Mouse (Mus musculus) MEL (cell line): ENCODE data around the gene Pusl1. TPM values are rescaled to one million over a fixed set of nuclear protein-coding genes. Genes with fewer than 3 reads are reported as not detected.

Experiments
- DNase-seq: peaks from one replicate; pipeline ENCODE4 v3.0.0; 2011; ENCODE audit warnings: low read depth, low spot score
- H3K27ac ChIP-seq: 2 replicates; pipeline ENCODE4 v1.5.1; 2012; ENCODE audit warnings: low read depth, mild to moderate bottlenecking, control low read depth, low read length, moderate library complexity; ENCODE audit not compliant: control insufficient read depth
- H3K27me3 ChIP-seq, 2 experiments: fragments of 150-350 bp in 1 of 2; sonication (generic) in 1 of 2; 2 replicates each; pipeline ENCODE4 v1.6.1; 2012; ENCODE audit warnings: low read length in 2 of 2, mild to moderate bottlenecking in 2 of 2, improper control_type of control experiment in 1 of 2, moderate library complexity in 1 of 2; ENCODE audit not compliant: insufficient read depth in 2 of 2, control insufficient read depth in 1 of 2
- H3K36me3 ChIP-seq, 2 experiments: 2 replicates each; pipeline ENCODE4 v1.6.1; 2012 to 2014; ENCODE audit warnings: low read length in 2 of 2, improper control_type of control experiment in 1 of 2, inconsistent platforms in 1 of 2, mild to moderate bottlenecking in 1 of 2; ENCODE audit not compliant: insufficient read depth in 2 of 2, control insufficient read depth in 1 of 2
- H3K4me1 ChIP-seq, 2 experiments: fragments of 150-350 bp in 1 of 2; sonication (generic) in 1 of 2; 2 replicates each; pipeline ENCODE4 v1.6.1; 2012; ENCODE audit warnings: low read length in 2 of 2, improper control_type of control experiment in 1 of 2, mild to moderate bottlenecking in 1 of 2; ENCODE audit not compliant: insufficient read depth in 2 of 2, control insufficient read depth in 1 of 2
- H3K4me3 ChIP-seq, 2 experiments: fragments of 150-350 bp in 1 of 2; sonication (generic) in 1 of 2; 2 replicates each; pipeline ENCODE4 v1.5.1; 2012; ENCODE audit warnings: low read depth in 2 of 2, low read length in 2 of 2, mild to moderate bottlenecking in 2 of 2, moderate library complexity in 2 of 2, control low read depth in 1 of 2, improper control_type of control experiment in 1 of 2; ENCODE audit not compliant: control insufficient read depth in 1 of 2, insufficient read depth in 1 of 2
- H3K79me2 ChIP-seq: 2 replicates; pipeline ENCODE4 v1.6.1; 2012; ENCODE audit warnings: mild to moderate bottlenecking, low read length, moderate library complexity; ENCODE audit not compliant: control insufficient read depth, poor library complexity, insufficient read depth
- H3K9ac ChIP-seq: 2 replicates; pipeline ENCODE4 v1.6.1; 2012; ENCODE audit warnings: low read depth, mild to moderate bottlenecking, control low read depth, low read length, moderate library complexity; ENCODE audit not compliant: control insufficient read depth, poor library complexity, severe bottlenecking
- H3K9me3 ChIP-seq: fragments of 150-350 bp; sonication (generic); replicated peaks from 2 replicates; pipeline ENCODE4 v1.6.1; 2012; ENCODE audit warnings: mild to moderate bottlenecking, low read length, improper control_type of control experiment, moderate library complexity; ENCODE audit not compliant: insufficient read depth
- BHLHE40 ChIP-seq: IDR thresholded peaks from 2 replicates; pipeline ENCODE4 v1.6.1; 2012; ENCODE audit warnings: low read depth, mild to moderate bottlenecking, inconsistent platforms, low read length, improper control_type of control experiment, borderline replicate concordance
- CHD1 ChIP-seq: IDR thresholded peaks from 2 replicates; pipeline ENCODE4 v1.6.1; 2012; ENCODE audit warnings: low read depth, mild to moderate bottlenecking, inconsistent platforms, low read length, improper control_type of control experiment
- CTCF ChIP-seq, 3 experiments: IDR thresholded peaks in 2 of 3; conservative IDR thresholded peaks in 1 of 3; 2 replicates each; pipeline ENCODE4 v1.5.1; 2011 to 2012; ENCODE audit warnings: low read length in 3 of 3, low read depth in 2 of 3, mild to moderate bottlenecking in 2 of 3, improper control_type of control experiment in 1 of 3, inconsistent platforms in 1 of 3, mixed read lengths in 1 of 3, moderate library complexity in 1 of 3; ENCODE audit not compliant: control insufficient read depth in 1 of 3, insufficient read depth in 1 of 3, poor library complexity in 1 of 3, severe bottlenecking in 1 of 3
- ELF1 ChIP-seq: IDR thresholded peaks from 2 replicates; pipeline ENCODE4 v1.6.1; 2014; ENCODE audit warnings: low read depth, mild to moderate bottlenecking, inconsistent platforms, low read length, improper control_type of control experiment, moderate library complexity
- EP300 ChIP-seq, 2 experiments: IDR thresholded peaks; 2 replicates each; pipeline ENCODE4 v1.6.1; 2011; ENCODE audit warnings: improper control_type of control experiment in 2 of 2, low read length in 2 of 2, low read depth in 1 of 2, mild to moderate bottlenecking in 1 of 2
- ETS1 ChIP-seq: IDR thresholded peaks from 2 replicates; pipeline ENCODE4 v1.6.1; 2012; ENCODE audit warnings: low read depth, mild to moderate bottlenecking, inconsistent platforms, low read length, improper control_type of control experiment, moderate library complexity
- GATA1 ChIP-seq: IDR thresholded peaks from 2 replicates; pipeline ENCODE4 v1.6.1; 2011; ENCODE audit warnings: low read depth, low read length, improper control_type of control experiment
- HCFC1 ChIP-seq: IDR thresholded peaks from 2 replicates; pipeline ENCODE4 v1.6.1; 2012; ENCODE audit warnings: low read depth, mild to moderate bottlenecking, inconsistent platforms, low read length, improper control_type of control experiment, moderate library complexity
- JUND ChIP-seq: IDR thresholded peaks from 2 replicates; pipeline ENCODE4 v1.6.1; 2011; ENCODE audit warnings: low read depth, mild to moderate bottlenecking, improper control_type of control experiment, low read length
- KAT2A ChIP-seq: conservative IDR thresholded peaks from 2 replicates; pipeline ENCODE4 v1.6.1; 2012; ENCODE audit warnings: low read depth, low read length, improper control_type of control experiment, inconsistent platforms
- MAX ChIP-seq: IDR thresholded peaks from 2 replicates; pipeline ENCODE4 v1.6.1; 2011; ENCODE audit warnings: low read length, improper control_type of control experiment
- MAZ ChIP-seq: IDR thresholded peaks from 2 replicates; pipeline ENCODE4 v1.6.1; 2012; ENCODE audit warnings: low read depth, mild to moderate bottlenecking, inconsistent platforms, low read length, improper control_type of control experiment
- MXI1 ChIP-seq: IDR thresholded peaks from 2 replicates; pipeline ENCODE4 v1.6.1; 2011; ENCODE audit warnings: mild to moderate bottlenecking, low read depth, low read length, improper control_type of control experiment
- NELFE ChIP-seq: IDR thresholded peaks from 2 replicates; pipeline ENCODE4 v1.6.1; 2011; ENCODE audit warnings: low read depth, low read length, improper control_type of control experiment
- NRF1 ChIP-seq: IDR thresholded peaks from 2 replicates; pipeline ENCODE4 v1.6.1; 2014; ENCODE audit warnings: low read depth, mild to moderate bottlenecking, inconsistent platforms, low read length, improper control_type of control experiment, moderate library complexity; ENCODE audit not compliant: poor library complexity, insufficient read depth, severe bottlenecking
- POLR2A ChIP-seq, 2 experiments: IDR thresholded peaks; 2 replicates each; pipeline ENCODE4 v1.6.1; 2011 to 2012; ENCODE audit warnings: low read length in 2 of 2, mild to moderate bottlenecking in 2 of 2, control low read depth in 1 of 2, improper control_type of control experiment in 1 of 2, low read depth in 1 of 2, moderate library complexity in 1 of 2; ENCODE audit not compliant: control insufficient read depth in 1 of 2, insufficient read depth in 1 of 2, poor library complexity in 1 of 2
- POLR2AphosphoS2 ChIP-seq: IDR thresholded peaks from 2 replicates; pipeline ENCODE4 v1.6.1; 2011; ENCODE audit warnings: low read length, improper control_type of control experiment
- RAD21 ChIP-seq: IDR thresholded peaks from 2 replicates; pipeline ENCODE4 v1.6.1; 2011; ENCODE audit warnings: mild to moderate bottlenecking, low read depth, low read length, improper control_type of control experiment
- RCOR1 ChIP-seq: IDR thresholded peaks from 2 replicates; pipeline ENCODE4 v1.6.1; 2012; ENCODE audit warnings: low read depth, mild to moderate bottlenecking, inconsistent platforms, low read length, improper control_type of control experiment
- SIN3A ChIP-seq: IDR thresholded peaks from 2 replicates; pipeline ENCODE4 v1.6.1; 2012; ENCODE audit warnings: low read length, improper control_type of control experiment, inconsistent platforms
- SMC3 ChIP-seq: IDR thresholded peaks from 2 replicates; pipeline ENCODE4 v1.6.1; 2011; ENCODE audit warnings: low read depth, low read length, improper control_type of control experiment
- TBP ChIP-seq: IDR thresholded peaks from 2 replicates; pipeline ENCODE4 v1.8.0; 2011; ENCODE audit warnings: low read depth, low read length, improper control_type of control experiment
- TCF12 ChIP-seq: IDR thresholded peaks from 2 replicates; pipeline ENCODE4 v1.6.1; 2014; ENCODE audit warnings: low read depth, mild to moderate bottlenecking, inconsistent platforms, low read length, improper control_type of control experiment, moderate library complexity
- USF2 ChIP-seq, 2 experiments: IDR thresholded peaks; 2 replicates each; pipeline ENCODE4 v1.6.1; 2011 to 2012; ENCODE audit warnings: improper control_type of control experiment in 2 of 2, low read length in 2 of 2, borderline replicate concordance in 1 of 2, inconsistent platforms in 1 of 2, low read depth in 1 of 2, mild to moderate bottlenecking in 1 of 2; ENCODE audit not compliant: insufficient read depth in 1 of 2
- ZKSCAN1 ChIP-seq: IDR thresholded peaks from 2 replicates; pipeline ENCODE4 v1.6.1; 2012; ENCODE audit warnings: low read depth, mild to moderate bottlenecking, inconsistent platforms, low read length, improper control_type of control experiment, moderate library complexity
- ZNF384 ChIP-seq: IDR thresholded peaks from 2 replicates; pipeline ENCODE4 v1.6.1; 2012; ENCODE audit warnings: low read depth, mild to moderate bottlenecking, inconsistent platforms, low read length, improper control_type of control experiment
- polyA plus RNA-seq, 2 experiments: library from polyadenylated mRNA; stranded (reverse) in 1 of 2; unstranded in 1 of 2; fragments of >175 nt in 1 of 2; fragments of >200 nt in 1 of 2; gene quantifications; 2 replicates each; pipeline versions ENCODE4 v1.2.1 to v1.2.4; 2012; ENCODE audit warnings: low replicate concordance in 2 of 2, low read depth in 1 of 2; ENCODE audit not compliant: insufficient read length in 2 of 2, insufficient read depth in 1 of 2, missing spikeins in 1 of 2
- total RNA-seq: library from RNA; depleted of rRNA; stranded (reverse); fragments of 300-350 nt; gene quantifications from 2 replicates; pipeline ENCODE4 v1.2.3, GENCODE M21; 2012

The Pusl1 gene
- total and polyA plus RNA-seq, 3 experiments: 65.2 to 68.4 TPM; not detected in 1

- TF ChIP-seq RCOR1 (no peak), CHD1 (no peak), USF2 (IDR thresholded peaks at IDR 0.05; ENCODE audit: borderline replicate concordance in 1 of 2, insufficient read depth in 1 of 2, low read depth in 1 of 2, low read length in 2 of 2) (no peak), CTCF (IDR thresholded peaks at IDR 0.05 in 2 of 3, conservative IDR thresholded peaks at IDR 0.05 in 1 of 3; ENCODE audit: control insufficient read depth in 1 of 3, insufficient read depth in 1 of 3, low read depth in 2 of 3, low read length in 3 of 3, poor library complexity in 1 of 3, severe bottlenecking in 1 of 3) (peak in 1 of 3 experiments; percentile 34; a peak in 1 of 6 replicates), ELF1 (no peak), MAX (no peak), SMC3 (no peak)
These were observed 43.8 kb downstream of the Pusl1 start (continued) for GRCm38 (mm10) chr4:155847591-155848352.

DNA sequence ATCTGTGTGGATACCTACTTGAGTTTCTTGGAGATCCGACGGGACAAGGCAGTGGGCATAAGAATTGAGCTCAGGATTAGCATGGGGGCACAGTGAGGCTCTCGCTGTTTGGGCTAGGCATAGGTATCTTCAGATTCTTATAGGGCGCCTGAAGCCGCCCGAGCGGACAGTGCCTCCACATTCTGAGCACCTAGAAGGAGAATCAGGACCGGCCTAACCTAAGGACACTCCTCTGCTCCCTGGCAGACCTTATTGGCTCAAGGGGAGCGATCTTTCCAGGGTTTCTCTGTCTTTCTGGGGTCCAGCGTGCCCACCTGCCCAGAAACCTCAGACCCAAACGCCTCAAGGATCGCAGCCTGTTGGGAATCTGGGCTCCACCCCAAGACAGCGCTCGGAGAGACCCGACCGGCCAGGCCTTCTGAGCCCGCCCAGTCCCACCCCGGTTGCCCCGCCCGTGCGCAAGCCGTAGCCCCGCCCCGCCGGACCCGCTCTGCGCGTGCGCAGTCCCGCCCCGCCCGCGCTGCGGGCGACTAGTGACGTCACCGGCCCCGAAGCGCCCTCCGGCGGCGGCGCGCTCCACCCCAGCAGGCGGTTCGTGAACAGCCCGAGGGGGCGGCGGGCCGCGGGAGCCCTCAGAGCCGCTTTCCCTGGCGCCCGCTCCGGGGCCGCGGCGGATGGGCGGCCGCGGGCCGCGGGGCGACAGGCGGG lies 44.6 kb downstream of the Pusl1 start, which contains the start of gene Dvl1:
Gene Dvl1, plus strand, starts transcription at position 532 of the 708 bp plus-strand sequence.
- no peak within 1 kb of the TSS for H3K27ac ChIP-seq
- peak; percentile 87 for DNase-seq

More for the DNA sequence above, 44.6 kb downstream of the Pusl1 start, which contains the start of gene Dvl1:
- Histone ChIP-seq H3K4me3 (peak within 1 kb of the TSS; percentile 75 to 98), H3K27me3 (no peaks in the 10 kb centered on the region), H3K4me1 (peaks cover 19 to 34% of the 10 kb centered on the region in 2 experiments), H3K9ac (peak within 1 kb of the TSS; percentile 82), H3K36me3 (peaks cover 0 to 15% of the 10 kb centered on the region in 2 experiments; a peak in 3 of 4 replicates), H3K79me2 (peaks cover 44% of the 10 kb centered on the region), H3K9me3 (no peaks in the 10 kb centered on the region)
- no peak for TF ChIP-seq RCOR1
- TF ChIP-seq NELFE: peak; percentile 64
- TF ChIP-seq TCF12: peak; percentile 46; the same call in 1 of the 2 replicates
- TF ChIP-seq ZKSCAN1: no peak
- TF ChIP-seq POLR2A (IDR thresholded peaks at IDR 0.05; ENCODE audit: control insufficient read depth in 1 of 2, insufficient read depth in 1 of 2, low read depth in 1 of 2, low read length in 2 of 2, poor library complexity in 1 of 2): peak; percentile 68 to 72; a peak in 3 of 4 replicates
- peak; percentile 84; the same call in 1 of the 2 replicates for TF ChIP-seq MAZ
- no peak; the same call in 1 of the 2 replicates for TF ChIP-seq KAT2A
- TF ChIP-seq ETS1: no peak
- TF ChIP-seq SMC3: no peak
- TF ChIP-seq MAX: no peak
- no peak for TF ChIP-seq BHLHE40
- TF ChIP-seq POLR2AphosphoS2: peak; percentile 50; the same call in 1 of the 2 replicates
- TF ChIP-seq ZNF384: no peak
- TF ChIP-seq CTCF (IDR thresholded peaks at IDR 0.05 in 2 of 3, conservative IDR thresholded peaks at IDR 0.05 in 1 of 3; ENCODE audit: control insufficient read depth in 1 of 3, insufficient read depth in 1 of 3, low read depth in 2 of 3, low read length in 3 of 3, poor library complexity in 1 of 3, severe bottlenecking in 1 of 3): peak in 2 of 3 experiments; percentile 58 to 80; a peak in 4 of 6 replicates
- peak; percentile 86 for TF ChIP-seq NRF1
- no peak for TF ChIP-seq JUND
- no peak for TF ChIP-seq HCFC1
- peak; percentile 8; the same call in 1 of the 2 replicates for TF ChIP-seq SIN3A
- peak; percentile 15; the same call in 1 of the 2 replicates for TF ChIP-seq MXI1
- TF ChIP-seq EP300 (IDR thresholded peaks at IDR 0.05; ENCODE audit: low read depth in 1 of 2, low read length in 2 of 2): no peak
- no peak for TF ChIP-seq RAD21
- TF ChIP-seq GATA1: no peak
- TF ChIP-seq TBP: no peak
